Mouse (Mus musculus): ENCODE data around the gene Mrpl48.
"Not testable (repeated sequence)": the region's sequence is repeated elsewhere in the genome, so short reads cannot be mapped to it uniquely, and the experiment has no call there.

Gene Mrpl48

DNA sequence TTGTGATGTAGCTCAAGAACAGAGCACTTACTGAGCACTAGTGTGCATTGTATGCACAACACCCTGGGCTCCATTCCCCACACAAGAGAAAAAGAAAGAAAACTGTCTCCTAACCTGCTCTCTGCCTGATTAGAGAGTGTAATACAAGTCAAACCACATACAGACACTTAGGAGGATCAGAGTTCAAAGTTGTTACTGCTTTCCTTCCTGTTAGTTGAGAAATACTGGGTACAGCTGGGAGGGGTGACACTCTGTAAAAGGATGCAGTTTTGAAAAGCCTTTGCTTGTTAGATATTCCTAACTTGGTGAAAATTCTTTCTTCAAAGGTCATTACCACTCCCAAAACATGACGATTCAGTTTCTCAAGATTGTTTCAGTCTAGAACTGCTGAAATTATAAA lies 18.3 kb downstream of the Mrpl48 start:
- in situ Hi-C loops (cut with MseI, MboI), result no loop called here

GRCm38 (mm10) chr7:100582727-100583236 lies 25.3 kb downstream of the Mrpl48 start:
- in situ Hi-C loops (cut with MseI, MboI), result no loop called here

DNA sequence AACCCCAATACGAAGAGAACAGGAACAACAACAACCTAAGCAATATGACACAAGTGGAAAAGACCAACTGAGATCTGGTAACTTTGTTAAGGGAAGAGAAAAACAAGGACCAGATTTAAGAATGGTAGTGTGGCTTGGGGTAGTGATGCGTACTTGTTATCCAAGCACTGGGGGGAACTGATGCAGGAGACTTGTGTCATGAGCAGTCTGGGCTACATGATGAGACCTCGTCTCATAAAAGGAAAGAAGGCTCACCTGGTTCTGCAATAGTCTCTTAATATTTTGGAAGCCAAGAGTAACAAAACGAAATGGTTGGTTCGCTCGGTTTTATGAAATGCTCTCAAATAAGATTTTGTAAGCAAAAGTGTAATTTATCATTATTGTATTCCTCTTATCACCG lies 25.9 kb downstream of the Mrpl48 start:
- in situ Hi-C loops (cut with MseI, MboI), result no loop called here

GRCm38 (mm10) chr7:100578794-100579193 lies 29.3 kb downstream of the Mrpl48 start:
- in situ Hi-C loops (cut with MseI, MboI), result no loop called here

DNA sequence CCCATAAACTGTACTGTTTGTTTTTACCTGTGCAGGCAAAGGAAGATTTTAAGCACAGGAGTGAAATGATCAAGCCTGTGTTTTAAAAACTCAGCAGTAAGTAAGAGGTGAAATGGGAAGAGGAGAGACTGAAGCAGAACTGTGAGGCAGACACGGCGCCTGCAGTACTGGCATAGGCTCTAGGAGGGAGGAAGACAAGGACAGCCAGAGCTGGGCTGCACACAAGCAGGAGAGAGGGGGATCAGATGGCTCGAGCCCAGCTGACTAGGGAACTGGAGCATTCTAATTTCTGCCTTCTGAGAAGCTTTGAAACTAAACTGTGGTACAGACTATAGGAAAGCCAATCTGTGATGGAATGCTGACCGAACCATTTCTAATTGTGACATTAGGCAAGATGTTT lies 35.4 kb downstream of the Mrpl48 start:
- in situ Hi-C loops (cut with MseI, MboI), result no loop called here

DNA sequence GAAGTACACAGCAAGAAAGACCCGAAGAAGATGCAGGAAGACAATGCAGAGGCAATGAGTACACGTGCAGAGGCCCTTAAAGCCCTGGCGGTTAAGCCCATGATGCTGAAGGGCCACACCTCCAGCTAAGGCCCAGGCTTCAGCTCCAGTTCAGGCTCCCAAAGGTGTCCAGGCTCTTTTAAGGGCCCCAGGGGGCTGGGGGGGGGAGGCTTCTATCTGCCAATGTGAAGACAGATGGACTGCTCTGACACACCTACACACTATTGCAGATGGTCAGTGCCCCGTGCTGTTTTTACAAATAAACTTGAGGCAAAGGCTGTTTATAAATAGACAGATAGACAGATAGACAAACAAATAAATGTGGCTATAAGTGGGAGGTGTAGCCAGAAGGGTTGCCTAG lies 36.0 kb downstream of the Mrpl48 start:
- in situ Hi-C loops (cut with MseI, MboI), result no loop called here

DNA sequence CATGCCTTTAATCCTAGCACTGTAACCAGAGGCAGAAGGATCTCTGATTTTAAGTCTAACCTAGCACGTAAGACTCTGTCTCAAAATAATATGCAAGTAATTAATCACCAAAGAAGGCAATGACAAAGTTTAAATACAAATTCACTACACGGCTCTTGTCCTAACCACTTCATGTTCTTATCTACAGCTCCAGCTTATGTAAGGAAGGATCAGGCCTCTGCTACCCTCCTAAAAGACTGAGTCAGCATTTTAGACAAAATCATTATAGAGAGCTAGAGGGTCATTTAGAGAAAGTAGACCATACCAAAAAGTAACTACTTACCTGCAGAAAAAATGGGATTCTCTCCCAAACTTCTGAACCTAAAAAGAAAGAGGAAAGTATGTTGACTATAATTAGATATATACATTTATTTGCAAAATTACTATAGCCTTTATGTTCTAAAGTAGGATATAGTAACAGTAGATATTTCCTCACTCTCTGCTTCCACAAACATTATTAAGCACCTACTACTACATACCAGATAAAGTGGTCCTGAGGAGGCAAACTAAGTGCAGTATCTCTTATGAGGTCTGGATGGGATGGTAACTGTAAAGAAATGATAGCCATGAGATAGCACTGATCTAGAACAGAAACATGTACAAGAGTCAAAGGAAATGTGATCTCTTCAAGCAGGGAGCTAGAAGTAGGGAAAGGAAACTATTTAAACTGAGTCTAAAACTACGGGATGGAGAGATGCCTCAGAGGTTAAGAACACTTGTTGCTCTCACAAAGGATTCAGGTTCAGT lies 37.0 kb downstream of the Mrpl48 start:
- in situ Hi-C loops (cut with MseI, MboI), result no loop called here

DNA sequence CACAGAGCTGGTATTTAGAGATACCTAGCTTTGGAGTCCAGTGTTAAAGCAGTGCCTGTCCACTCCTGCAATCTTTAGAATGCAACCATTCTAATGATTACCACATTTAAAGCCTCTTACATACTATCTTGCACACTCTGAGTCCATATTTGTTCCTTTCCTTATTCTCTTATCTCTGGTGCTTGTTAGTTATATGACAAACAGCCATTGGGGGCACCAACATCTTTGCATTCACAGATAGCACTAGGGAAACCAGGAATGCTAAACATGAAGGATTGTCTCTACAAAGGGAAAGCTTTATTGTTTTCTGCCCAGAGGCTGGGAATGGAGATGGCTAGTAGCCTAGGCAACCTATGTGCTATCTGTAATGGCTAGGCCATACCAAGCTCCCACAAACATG lies 38.2 kb downstream of the Mrpl48 start:
- in situ Hi-C loops (cut with MseI, MboI), result no loop called here

GRCm38 (mm10) chr7:100567238-100567637 lies 40.9 kb downstream of the Mrpl48 start:
- in situ Hi-C loops (cut with MseI, MboI), result not testable (repeated sequence)

GRCm38 (mm10) chr7:100561861-100562587 lies 46.1 kb downstream of the Mrpl48 start:
- in situ Hi-C loops (cut with MseI, MboI), result no loop called here

- in situ Hi-C loops (cut with MseI, MboI), result no loop called here
Observed at GRCm38 (mm10) chr7:100559331-100559730, 48.8 kb downstream of the Mrpl48 start.

DNA sequence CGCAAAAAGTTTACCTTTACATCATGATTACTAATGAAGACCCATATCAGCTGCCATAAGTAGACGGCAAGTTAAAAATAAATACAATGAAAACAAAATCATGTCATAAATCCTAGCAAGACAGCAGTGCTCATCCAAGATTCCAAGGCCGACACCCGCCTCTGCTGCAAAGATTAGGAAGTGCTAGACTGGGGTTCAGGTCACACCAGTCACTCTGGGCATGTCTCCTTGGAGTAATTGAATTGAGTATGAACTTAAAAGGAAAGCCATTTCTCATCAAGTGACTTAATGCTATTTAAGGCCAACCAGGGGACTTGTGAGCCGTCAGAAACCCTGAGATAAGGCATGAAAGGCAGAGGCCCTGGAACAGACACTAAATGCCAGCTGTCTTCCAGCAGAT lies 50.9 kb downstream of the Mrpl48 start:
- in situ Hi-C loops (cut with MseI, MboI), result no loop called here

GRCm38 (mm10) chr7:100555431-100555951 lies 52.6 kb downstream of the Mrpl48 start:
- in situ Hi-C loops (cut with MseI, MboI), result no loop called here

DNA sequence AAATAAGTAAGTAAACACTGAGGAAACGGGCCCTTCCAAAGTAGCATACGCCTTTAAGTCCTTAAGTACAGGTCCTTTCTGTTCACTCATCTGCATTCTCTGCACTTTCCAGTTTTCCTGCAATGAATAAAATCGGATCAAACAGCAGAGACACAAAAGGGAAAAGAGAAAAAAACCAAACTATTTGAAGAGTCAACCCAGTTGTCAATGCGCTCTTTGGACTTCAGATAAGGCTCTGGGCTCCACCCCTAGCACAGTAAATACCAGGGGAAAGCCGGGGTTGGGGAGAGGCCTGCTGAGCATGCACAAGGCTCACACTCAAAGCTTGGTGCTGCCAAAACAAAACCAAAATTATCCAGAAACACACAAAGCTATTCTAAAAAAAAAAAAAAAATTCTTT lies 53.2 kb downstream of the Mrpl48 start:
- in situ Hi-C loops (cut with MseI, MboI), result no loop called here

DNA sequence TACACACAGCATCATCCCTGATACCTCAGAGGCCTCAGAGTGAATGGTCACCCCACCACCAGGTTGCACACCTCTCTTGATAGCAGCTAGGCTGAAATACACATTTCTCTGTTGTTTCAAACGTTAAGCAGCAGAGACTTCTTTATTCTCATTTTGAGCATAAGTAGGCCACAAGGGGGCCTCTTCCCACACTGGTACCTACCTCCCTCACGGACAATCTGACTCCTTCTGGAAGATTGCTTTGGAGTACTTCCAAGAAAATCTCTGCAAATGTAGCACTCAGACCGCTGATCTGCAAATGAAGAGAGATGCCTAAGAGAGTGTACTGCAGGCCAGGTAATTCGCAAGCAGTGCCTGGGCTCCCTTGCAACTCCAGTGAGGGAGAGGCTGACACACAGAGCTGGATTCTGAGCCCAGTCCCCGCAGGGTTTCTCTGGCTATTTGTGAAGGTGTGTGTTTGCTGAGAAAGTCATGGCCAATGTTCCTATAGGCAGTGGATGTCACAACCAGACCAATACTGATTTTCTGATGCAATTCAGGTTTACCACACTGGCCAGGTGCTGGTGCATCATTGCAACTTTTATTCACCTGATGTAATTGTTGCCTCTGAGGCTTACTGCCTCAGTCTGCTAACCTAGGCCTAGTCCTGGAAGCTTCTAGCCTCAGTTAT lies 57.6 kb downstream of the Mrpl48 start:
- in situ Hi-C loops (cut with MseI, MboI), result no loop called here

GRCm38 (mm10) chr7:100549796-100550195 lies 58.3 kb downstream of the Mrpl48 start:
- in situ Hi-C loops (cut with MseI, MboI), result no loop called here

GRCm38 (mm10) chr7:100547631-100548030 lies 60.5 kb downstream of the Mrpl48 start:
- in situ Hi-C loops (cut with MseI, MboI), result no loop called here

DNA sequence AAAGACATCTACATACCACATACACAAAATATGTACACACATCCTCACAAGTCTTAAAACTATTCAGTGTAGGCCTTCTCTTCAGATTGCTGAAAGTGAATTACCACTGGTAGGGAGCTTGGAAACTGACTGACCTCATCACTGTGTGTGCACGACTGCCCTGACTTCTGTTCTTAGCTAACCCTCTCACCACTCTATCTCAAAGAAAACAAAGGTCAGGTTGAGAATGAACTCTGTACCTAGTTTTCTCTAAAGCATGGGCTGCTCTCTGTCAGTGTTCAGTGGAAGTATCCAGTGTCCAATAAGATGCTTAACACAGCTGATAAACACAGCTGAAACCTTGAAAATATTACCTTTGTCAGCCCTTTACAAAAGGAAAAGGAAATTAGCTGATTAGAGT lies 63.7 kb downstream of the Mrpl48 start:
- in situ Hi-C loops (cut with MseI, MboI), result no loop called here

- in situ Hi-C loops (cut with MseI, MboI), result no loop called here
Observed at GRCm38 (mm10) chr7:100539516-100539915, 68.6 kb downstream of the Mrpl48 start.

DNA sequence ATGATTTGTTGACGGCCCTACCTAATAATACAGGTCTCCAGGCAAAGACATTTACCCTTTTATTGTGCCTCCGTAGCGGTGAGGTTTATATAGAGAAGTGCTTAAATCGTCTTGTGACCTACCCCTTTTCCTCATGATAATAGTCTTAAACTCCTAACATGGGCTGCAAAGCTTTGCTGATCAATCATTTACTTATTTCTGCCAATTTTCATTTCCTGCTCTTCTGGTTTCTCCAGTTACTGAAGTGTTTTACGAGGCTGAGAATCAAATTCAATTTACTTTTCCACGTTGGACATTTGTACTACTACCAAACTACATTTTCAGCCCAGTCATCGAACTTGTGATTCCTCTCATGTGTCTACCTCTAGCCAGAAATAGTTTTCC lies 70.6 kb downstream of the Mrpl48 start:
- in situ Hi-C loops (cut with MseI, MboI), result no loop called here

GRCm38 (mm10) chr7:100536804-100537518 lies 71.1 kb downstream of the Mrpl48 start, which contains the start of gene Coa4:
Coa4 (plus strand) TSS chr7:100537071.
- in situ Hi-C loops (cut with MseI, MboI), result no loop called here
